Mouse (Mus musculus): ENCODE measurements around the gene 1600002K03Rik. TPM values are rescaled to one million over a fixed set of nuclear protein-coding genes. Genes with fewer than 3 reads are reported as not detected.
"Not testable (repeated sequence)": the region's sequence is repeated elsewhere in the genome, so short reads cannot be mapped to it uniquely, and the experiment has no call there.

Gene 1600002K03Rik
- polyA plus RNA-seq, 1 experiment = 23.7 TPM

DNA sequence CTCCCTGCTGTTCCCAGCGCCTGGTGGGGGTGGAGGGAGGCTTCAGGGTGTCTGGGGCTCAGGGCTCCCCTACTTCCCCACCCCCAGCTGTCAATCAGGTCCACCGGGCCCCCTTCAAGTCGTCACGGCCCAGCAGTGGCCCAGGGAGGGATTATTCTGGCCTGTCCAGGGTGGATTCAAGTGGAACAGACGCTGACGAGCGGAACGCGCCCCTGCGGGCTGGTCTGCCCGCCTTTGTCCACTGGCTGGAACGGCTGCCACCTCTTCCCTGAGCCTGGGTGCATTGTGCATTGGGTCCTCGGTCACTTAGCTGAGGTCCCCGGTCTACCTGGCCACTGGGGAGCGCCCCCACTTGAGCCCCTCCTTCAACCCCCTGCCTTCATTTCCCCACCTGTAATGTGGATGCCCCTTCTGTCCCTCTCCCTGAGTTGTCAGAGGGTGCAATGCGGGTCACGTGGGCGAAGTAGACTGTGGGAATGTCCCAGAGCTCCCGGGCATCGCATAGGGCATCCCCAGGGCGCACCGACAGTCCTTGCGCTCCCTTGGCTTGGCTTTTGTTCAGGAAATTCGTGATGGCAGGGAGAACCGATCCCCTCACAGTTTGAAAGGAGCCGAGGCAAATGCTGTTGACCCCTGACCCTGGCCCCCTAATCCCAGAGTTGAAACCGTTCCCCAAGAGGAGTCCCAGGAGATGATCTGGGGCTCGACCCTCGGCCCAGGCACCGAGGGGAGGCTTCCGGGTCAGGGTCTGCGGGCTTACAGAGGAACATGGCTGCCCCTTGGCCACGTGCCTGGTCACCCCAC is 24.2 kb downstream of the 1600002K03Rik start:
- TF ChIP-seq POLR2A (IDR thresholded peaks at IDR 0.05; ENCODE audit: borderline replicate concordance, control insufficient read depth, low read depth, low read length) (no peak), CTCF (IDR thresholded peaks at IDR 0.05; ENCODE audit: control insufficient read depth, insufficient read depth, low read length) (no peak)
- no peak overlapping the region for H3K4me3 ChIP-seq (replicated peaks; ENCODE audit: control insufficient read depth, low read depth, low read length)
- no peaks in the 10 kb centered on the region for H3K4me1 ChIP-seq (ENCODE audit: control insufficient read depth, insufficient read depth, low read length)
- no peak overlapping the region for H3K27ac ChIP-seq (ENCODE audit: control insufficient read depth, insufficient read depth, low read depth, low read length, poor library complexity)
- WGBS = 85% methylated on average over 33 of the region's 33 CpGs

DNA sequence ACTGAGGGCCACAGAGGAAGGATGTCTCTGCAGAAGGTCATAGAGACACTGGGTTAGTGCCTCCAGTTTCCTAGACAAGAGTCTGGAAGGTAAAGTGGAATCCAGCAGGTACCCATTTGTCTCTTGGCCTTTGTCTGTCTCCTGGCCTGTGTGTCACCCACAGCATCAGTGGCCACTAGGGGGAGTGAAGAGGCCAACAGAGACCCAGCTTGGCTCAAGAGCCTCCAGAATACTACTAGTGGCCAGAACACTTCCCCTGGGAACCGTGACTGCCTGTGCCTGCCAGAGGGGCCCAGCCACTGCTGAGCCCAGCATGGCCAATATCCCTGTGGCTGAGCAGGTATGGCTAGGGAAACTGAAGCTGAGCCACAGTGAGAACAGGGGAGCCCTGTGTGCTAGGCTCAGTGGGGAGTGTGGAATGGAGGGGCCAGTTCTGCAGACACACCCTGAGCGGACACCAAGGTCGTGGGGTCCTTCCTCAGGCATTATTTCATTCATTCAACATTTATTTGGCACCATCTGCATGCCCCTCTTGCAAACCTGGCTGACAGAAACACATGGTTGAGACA is 26.8 kb downstream of the 1600002K03Rik start:
- Histone ChIP-seq H3K4me1 (ENCODE audit: control insufficient read depth, insufficient read depth, low read length) (no peaks in the 10 kb centered on the region), H3K4me3 (replicated peaks; ENCODE audit: control insufficient read depth, low read depth, low read length) (no peak overlapping the region), H3K27ac (ENCODE audit: control insufficient read depth, insufficient read depth, low read depth, low read length, poor library complexity) (no peak overlapping the region)
- TF ChIP-seq CTCF (IDR thresholded peaks at IDR 0.05; ENCODE audit: control insufficient read depth, insufficient read depth, low read length) (peak; percentile 89), POLR2A (IDR thresholded peaks at IDR 0.05; ENCODE audit: borderline replicate concordance, control insufficient read depth, low read depth, low read length) (no peak)
- 44% methylated on average over 3 of the region's 3 CpGs for WGBS

DNA sequence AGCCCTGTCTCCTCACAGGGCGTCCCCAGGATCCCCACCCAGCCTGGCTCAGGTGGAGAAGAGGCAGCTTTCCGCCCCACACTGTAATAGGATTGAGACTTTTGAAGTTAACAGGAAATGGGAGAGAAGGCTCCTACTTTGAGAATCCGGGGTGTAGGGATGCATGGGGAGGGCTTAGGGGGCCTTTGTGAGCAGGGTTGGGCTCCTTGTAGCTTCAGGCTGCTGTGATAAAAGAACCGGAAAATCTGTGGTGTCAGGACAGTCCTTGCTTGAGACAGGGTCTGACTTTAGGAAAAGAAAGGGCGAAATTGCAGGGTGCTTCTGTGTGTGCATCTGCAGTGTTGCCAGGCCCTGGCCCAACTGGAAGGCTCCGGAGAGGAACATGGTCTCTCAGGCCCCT is 27.7 kb downstream of the 1600002K03Rik start:
- WGBS = 79% methylated on average over 6 of the region's 6 CpGs
- TF ChIP-seq CTCF (IDR thresholded peaks at IDR 0.05; ENCODE audit: control insufficient read depth, insufficient read depth, low read length) (no peak), POLR2A (IDR thresholded peaks at IDR 0.05; ENCODE audit: borderline replicate concordance, control insufficient read depth, low read depth, low read length) (no peak)

DNA sequence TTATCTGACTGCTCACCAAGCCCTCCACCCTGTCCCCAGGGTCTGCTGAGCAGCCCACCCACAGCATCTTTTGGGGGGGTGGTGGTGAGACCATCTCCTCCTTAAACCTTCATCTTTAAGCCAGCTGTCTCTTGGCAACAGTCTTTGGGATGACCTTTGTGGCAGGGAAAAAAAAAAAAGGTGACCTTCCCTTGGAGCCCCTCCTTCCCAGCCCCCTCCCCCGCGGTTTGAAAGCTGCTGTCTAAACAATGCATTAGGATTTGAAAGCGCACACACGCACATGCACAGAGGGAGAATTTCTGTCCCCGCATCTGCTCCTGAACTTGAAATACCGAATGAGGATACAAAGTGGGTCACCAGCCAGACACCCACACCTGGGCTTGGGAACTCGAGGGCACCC is 31.3 kb downstream of the 1600002K03Rik start:
- H3K27ac ChIP-seq (ENCODE audit: control insufficient read depth, insufficient read depth, low read depth, low read length, poor library complexity) = no peak overlapping the region
- TF ChIP-seq POLR2A (IDR thresholded peaks at IDR 0.05; ENCODE audit: borderline replicate concordance, control insufficient read depth, low read depth, low read length) = no peak
- no peak overlapping the region for H3K4me3 ChIP-seq (replicated peaks; ENCODE audit: control insufficient read depth, low read depth, low read length)
- 63% methylated on average over 7 of the region's 7 CpGs for WGBS
- H3K4me1 ChIP-seq (ENCODE audit: control insufficient read depth, insufficient read depth, low read length) = no peaks in the 10 kb centered on the region

More for the DNA sequence above, 27.7 kb downstream of the 1600002K03Rik start:
- H3K27ac ChIP-seq (ENCODE audit: control insufficient read depth, insufficient read depth, low read depth, low read length, poor library complexity) = no peak overlapping the region
- no peaks in the 10 kb centered on the region for H3K4me1 ChIP-seq (ENCODE audit: control insufficient read depth, insufficient read depth, low read length)
- H3K4me3 ChIP-seq (replicated peaks; ENCODE audit: control insufficient read depth, low read depth, low read length) = no peak overlapping the region

- 85% methylated on average over 1 of the region's 1 CpGs for WGBS
- no peak for TF ChIP-seq CTCF (IDR thresholded peaks at IDR 0.05; ENCODE audit: control insufficient read depth, insufficient read depth, low read length)
- TF ChIP-seq POLR2A (IDR thresholded peaks at IDR 0.05; ENCODE audit: borderline replicate concordance, control insufficient read depth, low read depth, low read length) = no peak
- no peaks in the 10 kb centered on the region; the same call in 1 of the 2 replicates for H3K4me1 ChIP-seq (ENCODE audit: control insufficient read depth, insufficient read depth, low read length)
Observed at GRCm38 (mm10) chr10:80207201-80207600, 34.5 kb downstream of the 1600002K03Rik start.

DNA sequence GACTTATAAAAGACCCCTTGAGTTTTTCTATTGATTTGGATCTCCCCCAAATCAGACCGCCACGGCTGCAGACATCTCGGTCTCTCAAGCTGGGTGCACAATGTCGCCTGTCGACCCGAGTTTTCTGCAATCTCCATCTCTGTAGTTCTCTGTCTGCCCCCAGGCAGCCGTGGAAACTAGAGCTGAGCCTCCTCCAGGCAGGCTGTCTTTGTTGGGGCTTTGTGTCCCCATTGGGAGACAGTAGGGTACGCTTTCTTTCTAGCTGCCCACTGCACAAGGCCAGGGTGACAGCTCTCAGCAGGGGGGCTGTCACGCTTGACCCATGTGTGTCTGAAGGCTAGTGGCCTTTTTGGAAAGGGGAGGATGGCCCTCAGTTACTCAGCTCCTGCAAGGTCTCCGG is 34.9 kb downstream of the 1600002K03Rik start:
- no peaks in the 10 kb centered on the region; the same call in 1 of the 2 replicates for H3K4me1 ChIP-seq (ENCODE audit: control insufficient read depth, insufficient read depth, low read length)
- no peak overlapping the region for H3K4me3 ChIP-seq (replicated peaks; ENCODE audit: control insufficient read depth, low read depth, low read length)
- TF ChIP-seq CTCF (IDR thresholded peaks at IDR 0.05; ENCODE audit: control insufficient read depth, insufficient read depth, low read length) (no peak), POLR2A (IDR thresholded peaks at IDR 0.05; ENCODE audit: borderline replicate concordance, control insufficient read depth, low read depth, low read length) (no peak)
- H3K27ac ChIP-seq (ENCODE audit: control insufficient read depth, insufficient read depth, low read depth, low read length, poor library complexity) = no peak overlapping the region
- 83% methylated on average over 10 of the region's 10 CpGs for WGBS

More at GRCm38 (mm10) chr10:80207201-80207600, 34.5 kb downstream of the 1600002K03Rik start:
- Histone ChIP-seq H3K27ac (ENCODE audit: control insufficient read depth, insufficient read depth, low read depth, low read length, poor library complexity) (no peak overlapping the region), H3K4me3 (replicated peaks; ENCODE audit: control insufficient read depth, low read depth, low read length) (no peak overlapping the region)

DNA sequence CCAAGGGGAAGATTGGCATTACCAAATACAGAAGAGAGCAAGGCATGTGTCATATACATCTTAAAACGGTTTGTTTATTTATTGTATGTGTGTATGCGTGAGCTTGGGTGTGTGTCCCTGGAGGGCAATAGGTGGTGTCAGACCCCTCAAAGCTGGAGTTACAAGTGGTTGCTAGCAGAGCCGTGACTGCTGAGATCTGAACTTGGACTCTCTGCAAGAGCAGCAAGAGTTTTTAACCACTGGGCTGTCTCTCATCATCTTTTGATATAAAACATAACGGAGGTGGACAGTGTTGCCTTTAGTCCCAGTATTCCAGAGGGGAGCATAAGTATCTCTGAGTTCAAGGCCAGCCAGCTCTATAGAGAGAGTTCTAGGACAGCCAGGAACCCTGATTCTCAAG is 35.5 kb downstream of the 1600002K03Rik start:
- Histone ChIP-seq H3K4me3 (replicated peaks; ENCODE audit: control insufficient read depth, low read depth, low read length) (no peak overlapping the region), H3K27ac (ENCODE audit: control insufficient read depth, insufficient read depth, low read depth, low read length, poor library complexity) (no peak overlapping the region), H3K4me1 (ENCODE audit: control insufficient read depth, insufficient read depth, low read length) (no peaks in the 10 kb centered on the region; the same call in 1 of the 2 replicates)
- WGBS = 82% methylated on average over 4 of the region's 4 CpGs
- TF ChIP-seq CTCF (IDR thresholded peaks at IDR 0.05; ENCODE audit: control insufficient read depth, insufficient read depth, low read length) (no peak), POLR2A (IDR thresholded peaks at IDR 0.05; ENCODE audit: borderline replicate concordance, control insufficient read depth, low read depth, low read length) (no peak)

DNA sequence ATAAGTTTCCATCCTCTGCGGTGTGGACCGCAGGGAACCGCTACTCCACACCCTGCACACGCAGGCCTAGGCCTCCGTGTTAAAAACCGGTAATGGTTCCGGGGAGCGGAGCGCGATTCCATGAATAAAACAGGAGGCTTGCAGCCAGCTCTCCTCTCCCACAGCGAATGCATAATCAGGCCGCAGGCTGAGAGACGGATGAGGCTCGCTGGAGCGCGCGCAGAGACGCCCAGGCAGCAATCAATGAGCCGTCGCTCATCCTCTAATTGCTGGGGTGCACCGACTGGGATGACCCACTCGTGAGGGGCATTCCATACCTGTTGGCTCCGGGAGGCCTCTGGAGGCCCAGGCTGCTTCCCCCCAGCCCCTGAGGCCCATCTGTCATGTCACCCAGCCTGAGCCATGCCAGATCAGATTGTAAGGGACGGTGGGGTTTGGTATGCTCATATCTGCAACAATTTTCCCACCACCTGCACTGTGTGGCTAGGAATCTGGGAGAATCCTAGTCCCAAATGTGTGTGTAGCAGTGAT is 36.2 kb downstream of the 1600002K03Rik start:
- H3K27ac ChIP-seq (ENCODE audit: control insufficient read depth, insufficient read depth, low read depth, low read length, poor library complexity) = no peak overlapping the region
- WGBS = 85% methylated on average over 24 of the region's 24 CpGs
- TF ChIP-seq CTCF (IDR thresholded peaks at IDR 0.05; ENCODE audit: control insufficient read depth, insufficient read depth, low read length) = no peak
- no peak for TF ChIP-seq POLR2A (IDR thresholded peaks at IDR 0.05; ENCODE audit: borderline replicate concordance, control insufficient read depth, low read depth, low read length)

DNA sequence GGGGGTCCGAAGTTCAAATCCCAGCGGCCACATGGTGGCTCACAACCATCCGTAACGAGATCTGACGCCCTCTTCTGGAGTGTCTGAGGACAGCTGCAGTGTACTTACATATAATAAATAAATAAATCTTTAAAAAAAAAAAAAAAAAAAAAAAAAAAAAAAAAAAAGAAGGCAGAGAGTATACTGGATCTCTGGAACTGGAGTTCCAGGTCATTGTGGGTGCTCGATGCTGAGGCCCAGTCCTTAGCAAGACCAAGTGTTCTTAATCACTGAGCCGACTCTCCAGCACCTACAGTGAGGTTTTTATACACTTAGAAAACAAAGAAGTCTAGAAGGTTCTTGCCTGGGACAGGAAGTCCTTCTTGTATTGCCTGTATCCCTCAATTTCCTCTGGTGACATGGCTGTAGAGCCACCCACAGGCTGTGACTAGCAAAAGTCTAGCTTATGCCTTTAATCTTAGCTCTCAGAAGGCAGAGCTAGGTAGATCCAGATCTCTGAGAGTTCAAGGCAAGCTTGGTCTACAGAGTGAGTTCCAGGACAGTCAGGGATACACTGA is 38.9 kb downstream of the 1600002K03Rik start:
- H3K27ac ChIP-seq (ENCODE audit: control insufficient read depth, insufficient read depth, low read depth, low read length, poor library complexity); H3K4me1 ChIP-seq (ENCODE audit: control insufficient read depth, insufficient read depth, low read length); H3K4me3 ChIP-seq (replicated peaks; ENCODE audit: control insufficient read depth, low read depth, low read length): not testable (repeated sequence)
- whole genome bisulfite sequencing = 58% methylated on average over 7 of the region's 7 CpGs

More for the DNA sequence above, 36.2 kb downstream of the 1600002K03Rik start:
- H3K4me3 ChIP-seq (replicated peaks; ENCODE audit: control insufficient read depth, low read depth, low read length) = no peak overlapping the region
- no peaks in the 10 kb centered on the region; the same call in 1 of the 2 replicates for H3K4me1 ChIP-seq (ENCODE audit: control insufficient read depth, insufficient read depth, low read length)
